Mouse (Mus musculus) cerebellum, adult 8-10 months (tissue): Measurements from ENCODE around the gene Tmem108.

Experiments
- DNase-seq: peaks from one replicate; pipeline ENCODE4 v3.0.0; 2022

The Tmem108 gene

GRCm38 (mm10) chr9:103761647-103762084 lies at the start of gene Tmem108:
TSS of gene Tmem108 (minus strand) at chr9:103761837.
- peak; percentile 96 for DNase-seq

DNA sequence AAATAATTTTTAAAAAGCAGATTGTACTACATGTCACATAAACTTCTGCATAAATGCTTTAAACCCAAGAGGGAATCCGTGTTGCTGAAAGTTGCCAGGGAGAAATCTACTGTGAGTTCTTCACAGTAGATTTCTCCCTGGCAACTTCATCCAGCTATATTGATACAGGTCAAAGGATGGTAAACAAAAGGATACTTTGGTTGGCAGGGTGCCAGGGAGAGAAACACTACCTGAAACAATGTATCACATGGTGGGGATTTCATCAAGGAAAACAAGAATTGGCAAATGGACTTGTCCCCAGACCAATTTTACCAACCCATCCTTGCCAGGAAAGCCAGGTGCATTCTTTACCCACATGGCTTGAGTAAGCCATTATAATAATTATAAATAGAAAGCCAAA lies 27.4 kb upstream of the Tmem108 start:
- DNase-seq = no peak

GRCm38 (mm10) chr9:103784156-103784555 lies 22.5 kb upstream of the Tmem108 start:
- DNase-seq = no peak

- DNase-seq = no peak
Observed at GRCm38 (mm10) chr9:103783276-103783675, 21.6 kb upstream of the Tmem108 start.

DNA sequence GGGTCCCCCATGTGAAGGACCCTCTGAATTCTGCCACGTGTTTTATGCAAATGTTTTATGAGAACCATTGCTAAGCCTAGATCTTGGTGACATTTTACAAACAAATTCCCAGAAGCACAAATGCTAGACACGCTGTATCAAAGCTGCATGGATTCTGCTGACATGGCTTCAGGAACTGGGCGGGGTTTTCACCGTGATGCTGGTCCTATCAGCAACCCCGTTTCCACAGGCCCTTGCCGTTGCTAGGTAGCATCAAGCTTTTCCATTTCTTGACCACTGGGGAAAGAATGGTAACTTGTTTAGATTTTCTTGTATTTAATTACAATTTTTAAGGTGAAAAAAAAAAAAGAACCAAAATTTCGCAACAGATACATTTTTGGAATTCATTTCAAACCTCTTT lies 20.7 kb upstream of the Tmem108 start:
- DNase-seq = no peak

GRCm38 (mm10) chr9:103781407-103781806 lies 19.8 kb upstream of the Tmem108 start:
- no peak for DNase-seq

DNA sequence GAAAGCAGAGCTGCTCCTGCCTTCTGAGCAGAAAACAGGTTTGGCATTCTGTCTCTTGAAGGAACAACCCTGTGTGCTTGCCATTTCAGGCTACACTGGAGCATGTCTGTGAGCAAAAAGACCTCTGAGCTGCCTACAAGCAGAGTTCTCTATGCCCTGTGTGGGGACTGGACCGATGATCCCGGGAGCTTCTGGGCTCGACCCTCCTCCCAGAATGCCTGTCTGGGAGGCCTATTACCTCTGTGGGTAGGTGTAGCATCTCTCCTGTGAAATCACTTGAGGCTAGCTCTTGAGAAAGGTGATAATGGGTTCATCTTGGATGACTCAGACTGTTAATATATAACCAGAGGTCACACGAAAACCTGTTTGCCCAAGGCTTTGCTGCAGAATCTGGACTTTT lies 19.0 kb upstream of the Tmem108 start:
- DNase-seq = no peak

DNA sequence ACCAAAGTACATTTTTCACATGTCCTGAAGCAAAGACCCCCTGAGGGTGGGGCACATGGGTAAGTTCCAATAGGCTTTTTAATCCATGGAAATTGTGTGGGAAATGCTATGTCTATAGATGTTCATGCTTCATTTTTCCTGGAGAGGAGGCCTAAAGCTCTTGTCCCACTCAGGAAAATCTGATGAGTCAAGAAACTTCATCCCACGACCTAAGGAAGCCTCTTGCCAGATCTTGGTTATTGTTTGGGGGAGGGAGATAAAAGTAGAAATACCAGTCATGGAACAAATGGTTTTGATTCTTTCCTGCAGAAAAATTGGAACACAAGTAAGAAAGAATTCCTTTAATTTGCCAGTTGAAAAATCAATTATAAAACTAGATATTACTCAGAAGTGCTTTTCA lies 16.5 kb upstream of the Tmem108 start:
- DNase-seq = no peak

GRCm38 (mm10) chr9:103761151-103761571 lies 476 bp downstream of the Tmem108 start:
- no peak for DNase-seq

- peak; percentile 19 for DNase-seq
Observed at GRCm38 (mm10) chr9:103760356-103760755, 1.3 kb downstream of the Tmem108 start.

DNA sequence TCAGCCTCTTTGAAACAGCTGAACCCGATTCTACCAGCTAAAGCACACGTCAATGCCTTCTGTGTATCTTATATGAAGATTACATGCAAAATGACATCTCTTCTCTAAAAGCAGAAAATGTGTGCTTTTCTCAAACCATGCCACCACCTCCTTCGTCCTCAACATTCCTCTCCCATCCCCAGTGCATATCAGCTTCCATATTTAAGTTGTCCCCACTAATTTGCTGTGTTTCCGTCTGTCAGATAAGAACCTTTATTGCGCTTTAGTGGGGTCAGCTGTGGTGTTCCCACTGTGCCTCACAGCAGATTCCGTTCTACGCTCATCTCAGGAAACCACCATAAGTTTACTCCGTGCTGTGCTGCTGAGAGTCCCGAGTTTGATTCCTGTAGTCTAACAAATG lies 1.8 kb downstream of the Tmem108 start:
- DNase-seq = peak; percentile 15

- peak; percentile 91 for DNase-seq
Observed at GRCm38 (mm10) chr9:103758930-103759695, 2.5 kb downstream of the Tmem108 start.

DNA sequence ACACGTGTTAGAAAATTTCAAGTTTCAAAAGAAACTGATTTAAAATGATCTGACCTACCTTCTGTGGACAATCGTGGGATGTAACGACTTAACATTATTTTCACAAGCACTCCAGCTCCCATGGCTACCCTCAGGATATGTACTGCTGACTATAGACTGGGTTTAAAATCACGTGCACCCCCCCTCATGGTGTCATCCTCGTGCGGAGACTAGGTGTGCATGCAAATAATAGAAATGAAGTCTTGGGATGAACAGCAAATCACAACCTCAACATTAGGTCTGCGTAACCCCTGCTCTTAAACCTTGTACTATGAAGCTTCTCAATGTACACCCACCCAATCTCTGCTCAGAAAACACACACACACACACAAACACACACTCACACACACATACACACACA lies 3.4 kb downstream of the Tmem108 start:
- peak; percentile 11 for DNase-seq

GRCm38 (mm10) chr9:103752618-103753017 lies 9.0 kb downstream of the Tmem108 start:
- DNase-seq = no peak

GRCm38 (mm10) chr9:103751568-103751967 lies 10.1 kb downstream of the Tmem108 start:
- no peak for DNase-seq

DNA sequence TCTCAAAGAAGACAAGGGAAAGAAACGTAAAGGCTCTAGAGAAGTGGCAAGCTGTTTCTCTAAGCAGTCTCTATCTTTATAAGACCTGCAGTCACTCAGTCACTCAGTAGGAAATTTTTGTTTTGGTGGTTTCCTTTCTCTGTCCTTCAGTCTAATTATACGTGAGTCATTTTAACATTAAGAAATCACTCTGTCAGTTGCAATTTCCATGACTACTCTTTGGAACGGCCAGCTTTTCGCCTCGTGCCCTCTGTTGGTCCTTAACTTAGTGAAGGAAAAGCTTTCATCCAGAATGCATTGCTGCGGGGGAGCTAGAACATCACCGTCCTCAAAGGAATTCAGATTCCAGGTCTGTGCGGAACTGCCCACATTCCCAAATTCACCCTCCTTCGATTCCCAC lies 11.1 kb downstream of the Tmem108 start:
- DNase-seq = no peak

DNA sequence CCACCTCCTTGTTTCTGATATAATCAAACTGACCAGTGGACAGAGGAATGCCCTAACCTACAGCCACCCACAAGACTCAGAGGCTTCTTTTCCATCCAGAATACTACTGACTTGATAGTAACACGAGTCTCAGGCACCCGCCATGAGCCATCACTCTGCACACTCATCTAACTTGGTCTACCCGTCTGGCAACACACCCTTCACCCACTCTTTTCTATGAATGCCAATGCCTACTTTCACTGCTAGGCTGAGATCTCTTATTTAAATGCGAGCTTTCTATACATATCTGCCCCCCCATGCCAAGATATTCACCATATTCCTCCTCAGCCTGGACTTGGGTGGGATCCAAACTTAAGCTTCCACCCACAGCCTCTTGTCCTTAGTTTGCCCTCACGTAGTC lies 15.0 kb downstream of the Tmem108 start:
- no peak for DNase-seq

DNA sequence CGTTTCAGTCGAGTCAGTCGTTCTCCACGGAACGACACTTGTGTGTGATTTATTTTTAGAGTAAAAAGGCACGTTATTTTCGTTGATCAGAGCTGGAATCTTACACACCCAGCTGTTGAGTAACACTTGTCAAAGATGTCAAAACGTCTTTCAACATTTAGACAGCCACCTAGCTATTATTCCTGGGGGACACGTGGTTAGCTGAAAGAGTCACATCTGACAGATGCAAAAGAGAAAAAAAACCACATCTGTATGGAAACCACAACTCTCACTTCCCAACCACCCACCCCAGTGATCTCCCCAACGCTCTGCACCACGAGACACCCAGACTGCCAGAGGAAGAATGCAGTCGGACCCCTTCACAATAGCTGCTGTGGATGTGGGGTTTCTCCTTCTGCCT lies 21.5 kb downstream of the Tmem108 start:
- DNase-seq = no peak

DNA sequence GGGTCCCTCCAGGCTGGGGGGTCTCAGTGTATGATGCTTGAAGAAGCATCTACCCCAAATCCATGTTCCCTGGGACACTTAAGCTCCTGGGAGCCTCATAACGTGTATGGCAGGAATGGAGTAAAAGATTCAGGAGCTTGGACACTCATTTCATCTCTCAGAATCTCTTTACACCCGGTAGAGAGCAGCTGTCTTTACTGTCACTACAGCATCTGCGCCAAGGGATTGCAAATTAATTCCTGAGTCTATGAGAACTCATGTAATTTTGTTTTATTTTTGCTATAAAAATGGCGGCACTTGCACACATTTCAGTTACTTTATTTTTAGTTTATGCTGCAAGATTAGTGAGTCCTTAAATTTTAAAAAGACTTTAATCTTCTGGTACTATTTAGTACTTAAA lies 22.6 kb downstream of the Tmem108 start:
- no peak for DNase-seq

DNA sequence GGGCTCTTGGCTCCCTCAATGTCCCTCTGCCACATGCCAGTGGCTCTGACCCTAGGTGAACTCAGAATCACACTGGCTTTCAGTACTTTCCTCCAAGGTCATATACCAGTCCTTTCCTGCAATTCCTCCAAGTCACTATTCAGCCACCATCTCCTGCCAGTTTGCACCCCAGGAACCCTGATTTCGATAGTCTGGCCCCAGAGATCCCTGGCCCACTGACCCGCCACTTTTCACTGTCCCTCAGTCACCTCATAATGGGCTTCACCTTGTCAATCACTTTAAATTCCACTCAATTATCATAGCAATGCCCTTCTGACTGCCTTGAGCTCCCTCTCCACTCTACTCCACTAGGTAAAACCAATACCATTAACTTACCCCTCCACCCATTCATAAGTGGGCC lies 31.9 kb downstream of the Tmem108 start:
- DNase-seq = no peak

GRCm38 (mm10) chr9:103726751-103727462 lies 34.7 kb downstream of the Tmem108 start:
- no peak for DNase-seq

DNA sequence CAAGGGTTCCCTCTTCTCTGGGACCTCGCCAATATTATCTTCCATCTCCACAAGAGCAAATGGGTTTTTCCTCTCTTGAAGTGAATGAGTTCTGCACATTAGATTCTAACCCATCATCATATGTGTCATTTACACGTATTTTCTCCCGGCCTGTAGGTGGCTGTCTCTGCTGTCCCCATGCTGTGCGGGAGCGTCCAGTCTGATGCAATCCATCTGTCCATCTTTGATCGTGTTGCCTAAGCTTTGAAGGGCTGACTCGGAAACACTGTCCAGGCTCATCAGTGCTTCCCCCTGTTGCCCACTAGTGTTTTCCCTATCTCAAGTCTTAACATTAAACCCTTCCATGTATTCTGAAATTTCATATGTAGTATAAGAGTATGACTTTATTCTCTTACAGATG lies 36.1 kb downstream of the Tmem108 start:
- no peak for DNase-seq

- DNase-seq = no peak
Observed at GRCm38 (mm10) chr9:103721486-103721885, 40.2 kb downstream of the Tmem108 start.

DNA sequence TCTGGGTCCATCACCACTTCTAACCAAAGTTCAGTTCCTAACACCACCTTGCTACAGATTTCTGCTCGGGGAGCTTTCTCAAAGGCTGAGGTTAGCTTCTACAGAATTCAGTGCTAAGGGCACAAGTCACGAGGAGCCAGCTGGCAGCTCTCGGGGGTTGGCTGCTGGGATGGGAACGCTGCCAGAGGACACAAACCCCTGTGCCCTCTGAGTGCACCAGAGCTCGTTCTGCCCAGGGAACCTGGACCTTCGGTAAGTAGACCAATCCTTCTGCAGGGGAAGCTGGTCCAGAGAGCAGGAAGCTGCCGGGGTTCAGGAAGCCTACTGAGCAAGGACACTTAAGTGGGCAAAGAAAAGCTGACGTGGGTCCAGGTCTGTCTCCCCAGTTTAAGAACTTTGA lies 40.6 kb downstream of the Tmem108 start:
- peak; percentile 59 for DNase-seq
